Mouse (Mus musculus): ENCODE measurements at regions not wholly inside any gene's neighbourhood (a gene's known extent, or its start where the extent isn't known, plus 50 kb on each side); places are given as distances from the start of the nearest gene placed in this dataset.
"Not testable (repeated sequence)": the region's sequence is repeated elsewhere in the genome, so short reads cannot be mapped to it uniquely, and the experiment has no call there.

DNA sequence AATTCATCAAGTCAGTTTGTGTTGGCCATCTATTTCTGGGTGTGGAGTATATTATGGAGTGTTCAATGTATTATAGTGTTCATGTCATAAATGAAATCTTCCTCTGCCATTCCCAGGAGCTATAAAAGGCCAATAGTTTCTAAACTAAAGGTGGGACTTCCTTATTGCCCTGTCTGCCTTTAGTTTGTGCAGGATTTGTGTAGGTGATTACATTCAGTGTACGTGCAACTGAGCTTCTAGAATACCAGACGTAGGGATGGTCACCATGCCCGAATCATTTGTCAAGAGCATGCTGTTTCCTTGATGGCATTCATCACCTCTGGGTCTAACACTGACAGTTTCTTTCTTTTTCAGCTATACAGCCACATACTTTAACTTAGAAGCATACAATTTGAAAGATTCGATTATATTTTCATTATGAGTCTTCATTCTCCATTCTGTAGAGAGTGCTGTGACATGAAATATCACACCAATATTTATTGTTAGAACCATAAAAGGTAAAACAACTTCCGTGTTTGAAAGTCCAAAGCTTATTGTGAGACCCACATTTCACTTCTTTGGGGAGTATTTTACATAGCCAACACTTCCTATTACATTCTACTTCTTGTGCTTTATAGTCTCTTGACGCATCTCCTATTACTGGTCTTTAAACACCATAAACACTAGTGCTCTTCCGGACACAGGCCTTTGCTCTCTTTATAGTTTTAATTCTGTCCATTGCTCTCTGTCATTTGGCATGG is 494.1 kb upstream of the Klf6 start:
- DNase-seq (ENCODE audit: low spot score in 2 of 2): no peak

DNA sequence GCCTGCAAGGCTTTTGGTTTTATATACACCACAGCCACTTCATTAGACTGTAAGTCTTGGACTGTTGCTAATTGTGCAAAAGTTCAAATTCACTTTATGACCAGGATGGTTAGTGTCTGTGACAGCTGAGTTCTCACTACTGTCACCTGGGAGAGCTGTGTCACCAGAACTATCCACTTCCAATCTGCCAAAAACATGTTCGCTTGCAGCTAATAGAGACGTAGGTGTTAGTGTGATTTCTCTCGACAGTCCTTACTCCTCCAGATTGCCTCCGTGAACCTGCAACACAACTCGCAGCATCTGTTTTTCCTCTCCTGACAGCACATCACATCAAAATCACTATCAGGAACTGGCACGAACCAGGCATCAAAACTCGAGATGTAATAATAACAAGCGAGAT is 491.3 kb upstream of the Klf6 start:
- DNase-seq (ENCODE audit: low spot score in 2 of 2): peak in 1 of 2 experiments; percentile 7

- no peak for DNase-seq (ENCODE audit: low spot score in 2 of 2)
Observed at GRCm38 (mm10) chr13:5373191-5373590, 488.1 kb upstream of the Klf6 start.

GRCm38 (mm10) chr13:5408226-5408804 is 453.0 kb upstream of the Klf6 start:
- DNase-seq (ENCODE audit: low spot score in 2 of 2): no peak

DNA sequence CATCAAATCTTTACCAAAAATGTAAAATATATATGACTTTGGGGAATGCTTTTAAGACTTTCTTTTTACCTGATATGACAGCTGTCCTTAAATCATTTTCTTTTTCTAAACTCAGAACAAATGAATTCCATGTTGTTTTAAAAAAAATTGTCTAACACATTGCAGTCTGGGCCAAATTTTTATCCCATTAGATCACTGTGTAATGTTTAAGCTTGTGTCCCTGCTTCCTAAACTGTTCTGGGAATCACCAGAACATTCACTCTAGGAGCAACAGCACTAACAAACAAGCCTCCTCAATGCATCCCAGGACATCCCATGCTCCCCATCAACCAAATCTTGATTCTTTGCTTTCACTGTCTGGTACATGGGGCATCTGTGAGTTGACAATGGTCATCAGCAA is 449.2 kb upstream of the Klf6 start:
- no peak for DNase-seq (ENCODE audit: low spot score in 2 of 2)

DNA sequence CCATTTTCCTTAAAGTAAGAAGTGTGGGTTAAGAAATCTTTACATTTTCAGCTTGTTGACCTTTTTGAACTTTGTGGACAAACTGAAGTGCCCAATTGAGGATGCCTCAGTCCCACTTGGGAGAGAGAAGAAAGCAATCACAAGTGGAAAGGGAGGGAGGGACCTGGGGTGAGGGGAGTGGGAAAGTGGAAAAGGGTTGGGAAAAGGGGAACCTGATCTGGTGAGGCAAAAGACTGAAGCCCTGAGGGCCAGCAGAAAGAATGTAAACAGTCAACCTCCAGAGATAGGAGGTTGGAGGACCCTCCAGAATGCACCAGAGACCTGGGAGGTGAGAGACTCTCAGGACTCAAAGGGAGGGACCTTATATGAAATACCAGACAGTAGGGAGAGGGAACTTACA is 448.3 kb upstream of the Klf6 start:
- not testable (repeated sequence) for DNase-seq (ENCODE audit: low spot score in 2 of 2)

DNA sequence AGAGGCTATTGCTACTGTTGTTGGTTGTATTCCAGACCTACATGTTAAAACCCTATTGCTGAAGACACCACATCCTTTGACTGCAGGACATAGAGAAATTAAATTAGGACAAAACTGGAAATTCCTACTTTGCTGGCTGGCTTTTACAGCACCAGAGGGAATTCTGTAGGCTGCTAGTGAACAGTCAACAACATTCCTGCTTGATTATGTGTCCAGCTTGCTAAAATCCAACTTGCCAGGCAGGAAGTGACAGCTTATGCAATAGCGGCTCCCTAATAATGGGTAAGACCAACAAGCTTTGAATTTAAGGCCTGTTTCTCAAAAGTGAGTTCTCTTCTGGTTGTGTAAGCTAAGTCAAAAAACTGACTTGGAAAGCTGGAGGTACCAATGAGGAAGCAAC is 437.2 kb upstream of the Klf6 start:
- no peak for DNase-seq (ENCODE audit: low spot score in 2 of 2)

GRCm38 (mm10) chr13:5425491-5426232 is 435.6 kb upstream of the Klf6 start:
- DNase-seq (ENCODE audit: low spot score in 2 of 2): no peak

DNA sequence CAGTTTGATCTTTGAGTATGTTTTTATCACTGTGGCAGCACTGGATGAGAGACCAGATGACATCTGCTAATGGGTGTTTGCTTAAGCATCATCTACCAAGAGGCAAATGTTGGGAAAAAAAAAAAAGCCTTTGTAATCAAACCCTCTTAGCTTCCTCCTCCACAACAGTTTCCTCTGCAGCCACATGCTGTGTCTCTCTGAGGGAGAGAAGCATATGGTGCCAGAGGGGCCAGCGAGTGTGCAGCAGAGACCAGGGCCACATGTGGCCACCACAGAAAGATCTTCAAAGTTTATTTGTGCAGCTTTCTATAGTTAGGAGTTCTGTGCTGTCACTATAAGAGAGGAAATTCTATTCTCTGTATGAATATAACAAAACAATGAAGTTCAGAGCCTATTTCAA is 427.6 kb upstream of the Klf6 start:
- DNase-seq (ENCODE audit: low spot score in 2 of 2): peak in 1 of 2 experiments; percentile 24

DNA sequence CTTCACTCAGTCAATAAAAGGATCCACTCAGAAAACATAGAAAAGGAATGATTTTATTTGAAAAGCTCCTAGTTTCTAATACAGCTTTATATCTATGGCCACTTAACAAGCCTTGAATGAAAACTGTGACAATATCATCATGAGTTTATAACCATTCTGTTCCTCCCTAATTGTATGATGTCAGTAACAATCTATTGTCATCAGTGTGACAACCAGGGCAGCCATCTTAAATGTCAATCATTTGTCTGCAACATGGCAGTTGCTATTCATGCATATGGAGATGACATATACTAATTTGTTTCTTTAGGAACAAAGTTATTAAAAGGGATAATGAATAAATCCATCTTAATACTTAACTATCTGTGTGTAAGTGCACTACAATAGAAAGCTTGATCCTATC is 426.2 kb upstream of the Klf6 start:
- no peak for DNase-seq (ENCODE audit: low spot score in 2 of 2)

GRCm38 (mm10) chr13:5436191-5436590 is 425.1 kb upstream of the Klf6 start:
- DNase-seq (ENCODE audit: low spot score in 2 of 2): no peak

- no peak for DNase-seq (ENCODE audit: low spot score in 2 of 2)
Observed at GRCm38 (mm10) chr13:5440454-5440853, 420.8 kb upstream of the Klf6 start.

DNA sequence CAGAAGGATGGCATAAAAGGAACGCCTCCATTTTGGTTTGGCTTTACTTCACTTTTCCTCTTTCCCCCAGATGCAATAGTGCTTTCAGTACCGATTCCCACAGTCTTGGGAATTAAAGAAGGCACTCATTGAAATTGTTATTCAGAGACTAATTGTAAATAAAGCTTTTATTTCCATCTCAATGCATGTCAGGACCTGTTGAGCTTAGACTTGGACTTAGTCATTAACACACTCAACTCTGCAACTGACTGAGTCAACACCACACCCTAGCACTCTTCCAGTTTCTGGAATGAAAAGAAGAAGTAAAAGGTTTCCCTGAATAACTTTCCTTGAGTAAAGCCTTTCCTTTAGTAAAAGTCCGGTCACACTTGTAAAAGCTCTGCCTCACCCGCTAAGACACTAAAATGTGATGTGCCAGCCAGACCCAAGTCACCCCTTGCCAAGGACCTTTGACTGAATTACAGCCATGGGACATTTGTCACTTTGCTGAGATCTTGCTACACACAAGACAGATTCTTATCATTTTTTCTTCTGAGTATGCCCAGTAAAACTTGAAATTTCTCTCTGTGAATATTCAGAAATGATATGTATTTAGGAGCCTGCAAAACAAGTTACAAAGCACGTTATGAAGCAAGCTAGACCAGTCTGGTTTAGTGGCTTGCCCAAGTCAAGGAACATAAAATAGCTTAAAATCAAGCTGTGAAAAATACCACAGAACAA is 416.4 kb upstream of the Klf6 start:
- DNase-seq (ENCODE audit: low spot score in 2 of 2): no peak

GRCm38 (mm10) chr13:5448601-5449000 is 412.7 kb upstream of the Klf6 start:
- no peak for DNase-seq (ENCODE audit: low spot score in 2 of 2)

DNA sequence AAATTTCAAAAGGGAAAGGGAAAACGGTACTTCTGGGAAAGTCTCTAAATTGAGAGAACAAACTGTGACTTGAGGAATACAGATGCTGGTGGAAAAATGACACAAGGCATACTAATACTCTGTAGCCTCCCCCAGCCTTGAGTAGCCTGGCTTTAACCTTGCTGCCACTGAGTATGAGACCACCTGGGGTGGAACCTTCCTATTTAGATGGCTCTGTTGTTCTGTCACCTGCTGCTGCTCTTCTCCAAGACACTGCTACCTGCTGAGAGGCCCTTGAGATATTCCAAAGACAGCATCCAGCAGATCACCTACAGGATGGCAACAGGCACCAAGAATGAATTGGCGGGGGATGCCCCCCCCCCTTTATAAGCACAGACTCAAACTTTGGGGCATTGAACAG is 380.5 kb upstream of the Klf6 start:
- no peak for DNase-seq (ENCODE audit: low spot score in 2 of 2)

GRCm38 (mm10) chr13:5492266-5492665 is 369.0 kb upstream of the Klf6 start:
- DNase-seq (ENCODE audit: low spot score in 2 of 2): peak in 1 of 2 experiments; percentile 53

DNA sequence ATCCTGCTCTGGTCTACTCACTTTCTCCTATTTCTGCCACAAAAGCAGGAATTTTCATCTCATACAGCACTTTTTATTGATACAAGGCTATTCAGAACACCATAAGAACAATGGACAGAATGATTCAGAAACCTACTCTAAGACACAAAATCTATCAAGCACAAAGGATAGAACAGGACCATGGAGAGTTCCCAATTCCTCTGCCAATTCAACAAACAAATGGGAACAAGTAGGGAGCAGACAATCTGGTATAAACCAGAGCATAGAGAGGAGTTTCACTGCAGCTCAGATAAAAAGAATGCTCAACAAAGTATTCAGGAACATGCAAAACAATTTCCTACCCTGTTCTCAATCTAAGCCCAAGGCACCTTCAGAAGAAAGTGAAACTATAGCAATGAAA is 363.7 kb upstream of the Klf6 start:
- DNase-seq (ENCODE audit: low spot score in 2 of 2): no peak

DNA sequence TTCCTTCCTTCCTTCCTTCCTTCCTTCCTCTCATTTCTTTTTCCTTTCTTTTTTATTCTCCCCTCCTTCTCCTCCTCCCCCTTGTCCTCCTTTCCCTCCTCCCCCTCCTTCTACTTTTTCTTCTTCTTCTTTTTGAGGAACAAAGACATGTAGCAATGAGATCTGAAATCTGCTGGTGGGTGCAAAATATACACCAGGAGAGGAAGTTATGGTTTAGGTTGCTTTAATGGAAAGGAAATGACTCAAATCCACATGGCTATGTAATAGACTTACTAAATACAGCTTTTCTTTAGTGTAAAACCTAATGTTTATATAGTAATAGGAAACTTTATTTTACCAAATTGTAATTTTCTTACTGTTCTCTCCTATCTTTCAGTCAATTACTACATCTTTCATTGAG is 349.5 kb upstream of the Klf6 start:
- no peak for DNase-seq (ENCODE audit: low spot score in 2 of 2)

DNA sequence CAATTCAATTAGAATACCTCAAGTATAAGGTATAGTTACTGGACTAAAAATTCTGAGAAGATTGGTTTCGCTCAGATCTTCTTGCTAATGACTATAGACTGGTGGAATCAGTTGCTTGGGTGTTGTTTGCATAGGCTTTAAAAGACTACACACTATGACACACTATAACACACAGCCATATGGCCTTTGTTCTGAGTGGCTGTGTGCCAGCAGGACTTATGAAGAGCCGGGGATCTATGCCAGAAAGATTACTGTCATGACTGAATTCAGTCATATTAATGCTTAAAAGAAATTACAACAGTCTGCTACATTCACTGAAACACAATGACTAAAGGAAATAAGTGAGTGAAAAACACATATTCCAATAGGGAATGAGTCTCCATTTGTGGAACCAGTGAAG is 345.7 kb upstream of the Klf6 start:
- DNase-seq (ENCODE audit: low spot score in 2 of 2): no peak

DNA sequence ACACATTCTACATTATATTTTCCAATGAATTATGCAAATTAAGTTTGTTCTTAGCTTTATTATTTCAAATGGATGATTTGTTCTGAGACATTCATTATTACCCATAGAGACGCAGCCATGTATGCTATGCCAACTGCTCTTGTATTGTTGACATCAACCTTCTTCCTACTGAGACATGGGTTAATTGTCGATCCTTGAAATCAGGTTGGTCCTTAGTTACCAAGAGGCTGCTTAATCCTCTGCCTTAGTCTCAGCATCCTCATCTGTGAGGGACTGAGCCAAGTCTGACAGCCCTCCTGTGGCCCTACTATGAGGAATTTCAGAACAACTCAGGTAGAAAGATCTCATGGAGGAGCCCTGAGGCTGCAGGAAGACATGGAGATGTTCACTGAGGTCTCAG is 345.2 kb upstream of the Klf6 start:
- DNase-seq (ENCODE audit: low spot score in 2 of 2): no peak

DNA sequence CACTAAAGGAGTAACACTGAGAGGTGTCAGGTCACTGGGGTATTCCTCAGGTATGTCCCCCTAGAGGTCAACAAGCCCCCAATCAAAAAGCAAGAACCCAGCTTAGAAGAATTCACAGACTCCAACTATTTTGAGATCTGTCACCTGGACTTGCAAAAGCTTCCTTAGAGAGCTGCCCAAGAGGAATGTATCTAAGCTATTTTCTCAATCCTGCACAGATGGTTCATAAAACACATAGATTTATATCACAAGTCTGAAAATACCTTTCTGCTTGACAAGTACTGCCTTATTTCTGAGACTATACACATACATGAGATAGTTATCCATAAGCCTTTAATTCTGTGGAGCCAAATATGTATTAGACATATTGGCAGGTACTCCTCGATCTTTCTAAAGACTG is 342.1 kb upstream of the Klf6 start:
- DNase-seq (ENCODE audit: low spot score in 2 of 2): no peak

DNA sequence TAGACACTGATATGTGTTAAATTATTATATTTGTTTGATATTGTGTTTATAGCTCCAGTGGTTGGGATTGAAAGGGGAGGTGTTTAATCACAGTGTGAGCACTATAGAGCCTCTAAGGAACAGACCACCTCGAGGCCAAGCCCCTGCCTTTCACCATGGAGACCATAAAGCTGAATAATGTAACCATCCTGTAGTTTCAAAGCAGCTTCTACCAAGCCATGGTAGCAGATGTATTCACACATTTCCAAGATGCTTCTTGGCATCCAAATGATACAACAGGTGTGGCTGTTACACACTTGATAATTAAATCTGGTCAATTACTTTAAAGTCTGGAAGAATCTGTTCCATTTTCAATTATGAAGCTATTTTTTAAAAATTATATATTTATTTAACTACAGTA is 341.7 kb upstream of the Klf6 start:
- no peak for DNase-seq (ENCODE audit: low spot score in 2 of 2)
